Mouse (Mus musculus) olfactory bulb, adult 2 months (tissue): Measurements from ENCODE around the gene Ankrd66. TPM values are rescaled to one million over a fixed set of nuclear protein-coding genes. Genes with fewer than 3 reads are reported as not detected.

ENCODE experiments used
- H3K27ac ChIP-seq: fragments of 200-500 bp; 2 replicates; pipeline ENCODE4 v1.5.1; 2012; ENCODE audit warnings: low read depth, low read length; ENCODE audit not compliant: insufficient read depth
- H3K4me1 ChIP-seq: fragments of 200-500 bp; 2 replicates; pipeline ENCODE4 v1.6.1; 2012; ENCODE audit warnings: low read length; ENCODE audit not compliant: control insufficient read depth, insufficient read depth
- H3K4me3 ChIP-seq: fragments of 200-500 bp; 2 replicates; pipeline ENCODE4 v1.5.1; 2012; ENCODE audit warnings: mild to moderate bottlenecking, low read depth, low read length, moderate library complexity; ENCODE audit not compliant: insufficient read depth
- CTCF ChIP-seq: fragments of 200-500 bp; IDR thresholded peaks from 2 replicates; pipeline ENCODE4 v1.5.1; 2012; ENCODE audit warnings: low read depth, mild to moderate bottlenecking, low read length, moderate library complexity; ENCODE audit not compliant: insufficient read depth
- POLR2A ChIP-seq: fragments of 200-500 bp; IDR thresholded peaks from 2 replicates; pipeline ENCODE4 v1.6.1; 2012; ENCODE audit warnings: mild to moderate bottlenecking, low read depth, low read length, moderate library complexity; ENCODE audit not compliant: insufficient read depth
- WGBS: fragments of 180-500 bp; shearing (Covaris S2); methylation state at CpG from one replicate; pipeline ENCODE4 v1.1.7; 2018; 5-methylcytosine and 5-hydroxymethylcytosine counted together
- polyA plus RNA-seq: library from polyadenylated mRNA; stranded (reverse); fragments of >200 nt; gene quantifications from 2 replicates; pipeline ENCODE4 v1.2.4, GENCODE M21; 2012; ENCODE audit warnings: low replicate concordance; ENCODE audit not compliant: missing spikeins, insufficient read depth, insufficient read length

The Ankrd66 gene
- polyA plus RNA-seq, 1 experiment = not detected

DNA sequence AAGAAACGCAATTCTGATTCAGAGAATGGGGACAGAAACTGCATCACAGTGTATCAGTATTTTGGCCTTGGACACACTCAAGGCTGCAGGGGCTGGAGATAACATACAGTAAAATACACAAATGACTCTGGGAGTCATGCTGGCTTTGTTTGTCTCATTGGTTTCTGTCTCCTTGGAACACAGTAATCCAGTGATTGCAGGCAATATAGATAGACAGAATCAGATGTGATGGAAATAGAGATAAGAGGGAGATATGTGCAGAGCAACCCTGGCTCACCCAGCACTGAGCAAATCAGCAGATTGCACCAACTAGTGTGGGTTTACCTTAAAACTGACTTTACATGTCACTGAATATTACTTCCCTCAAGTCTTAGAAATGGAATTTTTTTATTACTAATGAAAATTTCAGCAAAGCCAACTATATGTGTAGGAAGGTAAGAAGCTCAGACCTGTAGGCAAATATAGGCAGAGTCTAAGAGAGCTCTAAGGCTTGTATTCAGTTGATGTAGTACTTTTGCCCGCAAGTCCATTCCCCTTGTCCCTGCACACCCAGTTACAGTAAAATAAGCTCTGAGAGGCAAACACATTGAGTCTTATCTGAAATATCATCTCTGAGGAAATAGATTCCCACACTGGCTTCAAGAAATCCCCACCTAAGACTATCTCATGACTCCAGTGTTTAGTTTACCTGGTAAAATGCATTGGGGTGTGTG lies 54.8 kb downstream of the Ankrd66 start:
- TF ChIP-seq CTCF = no peak
- TF ChIP-seq POLR2A = no peak
- WGBS = 93% methylated on average over 2 of the region's 2 CpGs

DNA sequence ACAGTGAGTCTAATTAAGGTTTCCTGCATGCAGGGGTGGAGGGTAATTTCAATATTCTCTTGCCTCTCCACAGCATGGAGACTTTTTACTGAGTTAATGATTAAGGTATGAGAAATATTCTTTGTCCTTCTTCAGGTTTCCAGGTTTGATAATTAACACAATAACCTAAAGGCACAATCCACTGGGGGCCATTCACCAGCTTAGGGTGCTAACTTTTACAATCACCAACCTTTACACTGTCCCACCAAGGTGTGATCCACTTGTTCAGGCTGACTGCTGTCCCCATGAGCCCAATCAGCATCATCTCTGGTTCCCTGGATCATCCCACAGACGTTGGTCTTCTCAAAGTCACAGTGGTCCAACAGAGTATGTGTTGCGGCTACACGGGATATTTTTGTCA lies 57.5 kb downstream of the Ankrd66 start:
- Histone ChIP-seq H3K27ac (no peak overlapping the region), H3K4me3 (no peak overlapping the region), H3K4me1 (no peaks in the 10 kb centered on the region)
- 87% methylated on average over 3 of the region's 3 CpGs for WGBS
- TF ChIP-seq CTCF (no peak), POLR2A (no peak)

More for the DNA sequence above, 54.8 kb downstream of the Ankrd66 start:
- H3K4me1 ChIP-seq = no peaks in the 10 kb centered on the region
- H3K4me3 ChIP-seq = no peak overlapping the region
- no peak overlapping the region for H3K27ac ChIP-seq

Other genes with a start within 250 kb of the Ankrd66 start
- not detected in 2 replicates for gene Adgrf5, start 183.2 kb downstream of the Ankrd66 start, polyA plus RNA-seq
- not detected in 2 replicates for gene Mep1a, start 40.8 kb downstream of the Ankrd66 start, polyA plus RNA-seq
- 307 TPM in 1 of 2 replicates, not detected in the other for gene Pla2g7, start 24.5 kb upstream of the Ankrd66 start, polyA plus RNA-seq
- not detected in 2 replicates for gene Tdrd6, start 86.7 kb upstream of the Ankrd66 start, polyA plus RNA-seq
- gene Slc25a27, start 123.6 kb upstream of the Ankrd66 start, polyA plus RNA-seq = not detected in 2 replicates
- not detected in 2 replicates for gene Cyp39a1, start 123.8 kb upstream of the Ankrd66 start, polyA plus RNA-seq